Mouse (Mus musculus) CD4-positive, CD25-positive, alpha-beta regulatory T cell, adult 9 weeks (primary cell): ENCODE data around the gene Gm21861. TPM values are rescaled to one million over a fixed set of nuclear protein-coding genes. Genes with fewer than 3 reads are reported as not detected.

ENCODE experiments used
- polyA plus RNA-seq: library from polyadenylated mRNA; unstranded; fragments of 100-300 nt; shearing (Covaris generic); gene quantifications from one replicate; pipeline ENCODE4 v1.2.1, GENCODE M21; 2017

The Gm21861 gene
- not detected for polyA plus RNA-seq

DNA sequence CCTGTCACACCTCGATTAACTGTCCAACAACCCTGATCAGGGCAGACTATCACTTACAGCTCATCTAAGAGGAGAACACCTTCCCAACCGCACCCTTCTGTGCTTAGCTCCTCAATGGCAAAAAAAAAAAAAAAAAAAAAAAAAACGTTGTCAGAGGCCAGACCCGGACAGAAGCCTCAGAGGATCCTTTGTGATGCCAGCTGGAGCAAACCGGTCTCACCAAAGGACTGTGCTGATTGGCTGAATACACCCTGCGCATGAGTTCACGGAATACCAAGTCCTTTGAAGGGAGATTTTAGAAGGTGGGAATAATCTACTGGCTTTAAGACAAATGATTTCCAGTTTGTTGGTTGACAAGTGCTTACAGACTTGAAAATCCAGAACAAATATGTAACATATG lies at the start of gene Gm21861:
Gene Gm21861, minus strand, starts transcription at position 101 of the 400 bp plus-strand sequence.

